Mouse (Mus musculus): Measurements from ENCODE around the gene Lrrc30. TPM values are rescaled to one million over a fixed set of nuclear protein-coding genes. Genes with fewer than 3 reads are reported as not detected.

Lrrc30 gene
- polyA plus RNA-seq, 1 experiment from 2014 or later: not detected

GRCm38 (mm10) chr17:67582681-67583356, 49.7 kb downstream of the Lrrc30 start:
- Histone ChIP-seq H3K9ac (no peak overlapping the region), H3K9me3 (replicated peaks) (no peaks in the 10 kb centered on the region), H3K36me3 (no peaks in the 10 kb centered on the region), H3K27me3 (no peaks in the 10 kb centered on the region), H3K4me2 (no peak overlapping the region), H3K27ac (no peak overlapping the region), H3K4me1 (replicated peaks) (no peaks in the 10 kb centered on the region), H3K4me3 (replicated peaks) (no peak overlapping the region)
- ATAC-seq (ENCODE audit: low read depth): no peak
- DNase-seq: no peak
- WGBS (ENCODE audit: insufficient replicate concordance): 49% methylated on average over 4 of the region's 4 CpGs

- WGBS (ENCODE audit: insufficient replicate concordance): 60% methylated on average over 5 of the region's 5 CpGs
- H3K27ac ChIP-seq: no peak overlapping the region
- H3K9me3 ChIP-seq (replicated peaks): no peaks in the 10 kb centered on the region
- H3K4me2 ChIP-seq: no peak overlapping the region
- no peaks in the 10 kb centered on the region for H3K27me3 ChIP-seq
- DNase-seq (no peak), ATAC-seq (ENCODE audit: low read depth) (no peak)
- no peak overlapping the region for H3K9ac ChIP-seq
- H3K36me3 ChIP-seq: no peaks in the 10 kb centered on the region
- H3K4me3 ChIP-seq (replicated peaks): no peak overlapping the region
- H3K4me1 ChIP-seq (replicated peaks): no peaks in the 10 kb centered on the region
These were observed 50.7 kb downstream of the Lrrc30 start for GRCm38 (mm10) chr17:67581839-67582238.

Other genes with a start within 250 kb of the Lrrc30 start
- 0.74 and 1.0 TPM in 2 replicates for gene Lama1, start 64.5 kb upstream of the Lrrc30 start, polyA plus RNA-seq (2015; fragmentation: Nextera tagmentation; extraction: Ambion mirVana)

Data from liver, embryonic 13.5 days (tissue).